Mouse (Mus musculus) heart, adult 18-20 months (tissue): Measurements from ENCODE around the gene Tmem151a. TPM values are rescaled to one million over a fixed set of nuclear protein-coding genes. Genes with fewer than 3 reads are reported as not detected.
"Not testable (repeated sequence)": the region's sequence is repeated elsewhere in the genome, so short reads cannot be mapped to it uniquely, and the experiment has no call there.

Experiments used
- DNase-seq, 2 experiments: peaks; one replicate each; pipeline ENCODE4 v3.0.0; 2021 to 2022; ENCODE audit warnings: mixed read lengths in 1 of 2
- total RNA-seq, 2 experiments: library from RNA; stranded (reverse); gene quantifications; 2 replicates each; pipeline ENCODE4 v1.2.3; 2021

The Tmem151a gene
- total RNA-seq, 2 experiments from 2014 or later, result 1.6 to 2.3 TPM

- DNase-seq, result no peak
Observed at GRCm38 (mm10) chr19:5094746-5095417, 9.6 kb upstream of the Tmem151a start.

- DNase-seq, result peak; percentile 88 to 93
Observed at GRCm38 (mm10) chr19:5094243-5094632, 8.9 kb upstream of the Tmem151a start.

GRCm38 (mm10) chr19:5093481-5094242 lies 8.3 kb upstream of the Tmem151a start:
- no peak for DNase-seq

GRCm38 (mm10) chr19:5092083-5092482 lies 6.8 kb upstream of the Tmem151a start:
- no peak for DNase-seq

- no peak for DNase-seq
Observed at GRCm38 (mm10) chr19:5089324-5089723, 4.0 kb upstream of the Tmem151a start.

- peak; percentile 98 to 99 for DNase-seq
Observed at GRCm38 (mm10) chr19:5087884-5088728, 2.8 kb upstream of the Tmem151a start, which contains the start of gene Yif1a. TSS of gene Yif1a (plus strand) at chr19:5088538.

- not testable (repeated sequence) for DNase-seq
Observed at GRCm38 (mm10) chr19:5086533-5086932, 1.2 kb upstream of the Tmem151a start.

GRCm38 (mm10) chr19:5084834-5085144 lies 542 bp downstream of the Tmem151a start:
- DNase-seq, result no peak

GRCm38 (mm10) chr19:5083961-5084833 lies 1.1 kb downstream of the Tmem151a start:
- DNase-seq, result no peak

GRCm38 (mm10) chr19:5082596-5082995 lies 2.7 kb downstream of the Tmem151a start:
- DNase-seq, result no peak

GRCm38 (mm10) chr19:5082005-5082404 lies 3.3 kb downstream of the Tmem151a start:
- DNase-seq, result no peak

- no peak for DNase-seq
Observed at GRCm38 (mm10) chr19:5079279-5079678, 6.1 kb downstream of the Tmem151a start.

GRCm38 (mm10) chr19:5073518-5073917 lies 11.8 kb downstream of the Tmem151a start:
- DNase-seq, result no peak

GRCm38 (mm10) chr19:5073028-5073427 lies 12.3 kb downstream of the Tmem151a start:
- DNase-seq, result peak in 1 of 2 experiments; percentile 85

- DNase-seq, result peak in 1 of 2 experiments; percentile 44
Observed at GRCm38 (mm10) chr19:5072389-5073019, 12.8 kb downstream of the Tmem151a start.

GRCm38 (mm10) chr19:5071545-5072369 lies 13.6 kb downstream of the Tmem151a start:
- DNase-seq, result peak; percentile 85 to 87

GRCm38 (mm10) chr19:5071077-5071476 lies 14.3 kb downstream of the Tmem151a start:
- no peak for DNase-seq

GRCm38 (mm10) chr19:5069978-5070377 lies 15.4 kb downstream of the Tmem151a start:
- no peak for DNase-seq

- DNase-seq, result no peak
Observed at GRCm38 (mm10) chr19:5069486-5069885, 15.8 kb downstream of the Tmem151a start.

GRCm38 (mm10) chr19:5068570-5069234 lies 16.6 kb downstream of the Tmem151a start:
- DNase-seq, result no peak
